Mouse (Mus musculus): ENCODE data around the gene Dnajc28.

GRCm38 (mm10) chr16:91618511-91619501 is at the start of gene Dnajc28:
- TF ChIP-seq CTCF (IDR thresholded peaks at IDR 0.05; ENCODE audit: low read depth, low read length): no peak
- TF ChIP-seq POLR2A (IDR thresholded peaks at IDR 0.05; ENCODE audit: extremely low read depth, insufficient read depth, low read length): peak; percentile 50; the same call in 1 of the 2 replicates

All from liver, adult 2 months (tissue).